Mouse (Mus musculus): ENCODE measurements around the gene Gipc2.
A peak's percentile ranks its signal among the peaks of the same experiment; 100 is the strongest.

Gene Gipc2

GRCm38 (mm10) chr3:152189306-152189705, 23.3 kb upstream of the Gipc2 start:
- DNase-seq = no peak

- DNase-seq = no peak
These were observed 20.1 kb upstream of the Gipc2 start for GRCm38 (mm10) chr3:152186106-152186505.

- DNase-seq = no peak
These were observed 17.5 kb upstream of the Gipc2 start for GRCm38 (mm10) chr3:152183522-152183921.

- no peak for DNase-seq
These were observed 14.6 kb upstream of the Gipc2 start for GRCm38 (mm10) chr3:152180624-152181023.

GRCm38 (mm10) chr3:152179285-152179684, 13.3 kb upstream of the Gipc2 start:
- no peak for DNase-seq

- no peak for DNase-seq
These were observed 12.8 kb upstream of the Gipc2 start for GRCm38 (mm10) chr3:152178816-152179215.

- peak; percentile 55 for DNase-seq
These were observed 6.4 kb upstream of the Gipc2 start for GRCm38 (mm10) chr3:152172322-152172935.

GRCm38 (mm10) chr3:152171862-152172261, 5.8 kb upstream of the Gipc2 start:
- DNase-seq = no peak

- DNase-seq = no peak
These were observed 5.2 kb upstream of the Gipc2 start for GRCm38 (mm10) chr3:152171236-152171635.

- no peak for DNase-seq
These were observed 4.4 kb upstream of the Gipc2 start for GRCm38 (mm10) chr3:152170407-152170806.

GRCm38 (mm10) chr3:152168007-152168406, 2.0 kb upstream of the Gipc2 start:
- DNase-seq = no peak

- DNase-seq = no peak
These were observed 845 bp upstream of the Gipc2 start for GRCm38 (mm10) chr3:152166699-152167451.

GRCm38 (mm10) chr3:152165351-152166098, 505 bp downstream of the Gipc2 start:
- DNase-seq = peak; percentile 60

- DNase-seq = no peak
These were observed 1.0 kb downstream of the Gipc2 start for GRCm38 (mm10) chr3:152165014-152165350.

GRCm38 (mm10) chr3:152163320-152163719, 2.7 kb downstream of the Gipc2 start:
- DNase-seq = no peak

- no peak for DNase-seq
These were observed 5.4 kb downstream of the Gipc2 start for GRCm38 (mm10) chr3:152160607-152161006.

GRCm38 (mm10) chr3:152159321-152159720, 6.7 kb downstream of the Gipc2 start:
- DNase-seq = no peak

GRCm38 (mm10) chr3:152158344-152159291, 7.4 kb downstream of the Gipc2 start:
- DNase-seq = no peak

GRCm38 (mm10) chr3:152156816-152157496, 9.1 kb downstream of the Gipc2 start:
- DNase-seq = no peak

- DNase-seq = no peak
These were observed 10.6 kb downstream of the Gipc2 start for GRCm38 (mm10) chr3:152155296-152155948.

GRCm38 (mm10) chr3:152154095-152154494, 11.9 kb downstream of the Gipc2 start:
- no peak for DNase-seq

GRCm38 (mm10) chr3:152153152-152153551, 12.9 kb downstream of the Gipc2 start:
- no peak for DNase-seq

All from lung, postnatal 14 days (tissue).